Mouse (Mus musculus) myocyte (in vitro differentiated cells): ENCODE results near the gene Gtf2ird2. TPM values are rescaled to one million over a fixed set of nuclear protein-coding genes. Genes with fewer than 3 reads are reported as not detected.

Experiments used
- H3K27me3 ChIP-seq: one replicate; pipeline ENCODE4 v1.6.1; 2011; ENCODE audit not compliant: control insufficient read depth, insufficient read depth, insufficient read length
- H3K36me3 ChIP-seq: one replicate; pipeline ENCODE4 v1.6.1; 2011; ENCODE audit not compliant: control insufficient read depth, insufficient read depth
- H3K4me2 ChIP-seq: one replicate; pipeline ENCODE4 v1.6.1; 2011; ENCODE audit warnings: low read depth, control low read depth
- H3K4me3 ChIP-seq: one replicate; pipeline ENCODE4 v1.5.1; 2011; ENCODE audit warnings: mild to moderate bottlenecking, control low read depth, moderate library complexity
- H3K79me2 ChIP-seq: one replicate; pipeline ENCODE4 v1.6.1; 2011; ENCODE audit not compliant: control insufficient read depth, insufficient read depth
- H3ac ChIP-seq: one replicate; pipeline ENCODE4 v1.6.1; 2011; ENCODE audit not compliant: control insufficient read depth, insufficient read length
- CEBPB ChIP-seq: IDR thresholded peaks from 2 replicates; pipeline ENCODE4 v1.6.1; 2011; ENCODE audit warnings: mild to moderate bottlenecking, moderate library complexity; ENCODE audit not compliant: poor library complexity, insufficient read depth, severe bottlenecking
- E2F4 ChIP-seq: IDR thresholded peaks from one replicate; pipeline ENCODE4 v1.6.1; 2011; ENCODE audit warnings: mild to moderate bottlenecking, control low read depth, moderate library complexity; ENCODE audit not compliant: insufficient read depth
- MAX ChIP-seq: IDR thresholded peaks from one replicate; pipeline ENCODE4 v1.6.1; 2011; ENCODE audit warnings: low read depth, mild to moderate bottlenecking, control low read depth
- MYOD1 ChIP-seq, 3 experiments: IDR thresholded peaks; one replicate each; pipeline ENCODE4 v1.6.1; 2011; ENCODE audit warnings: control low read depth in 2 of 3, low read depth in 2 of 3, mild to moderate bottlenecking in 2 of 3, moderate library complexity in 1 of 3; ENCODE audit not compliant: insufficient read length in 2 of 3, control insufficient read depth in 1 of 3
- MYOG ChIP-seq, 3 experiments: IDR thresholded peaks; one replicate each; pipeline ENCODE4 v1.6.1; 2011; ENCODE audit warnings: control low read depth in 2 of 3, low read depth in 2 of 3, mild to moderate bottlenecking in 2 of 3; ENCODE audit not compliant: insufficient read length in 2 of 3, control insufficient read depth in 1 of 3, insufficient read depth in 1 of 3
- POLR2A ChIP-seq: IDR thresholded peaks from one replicate; pipeline ENCODE4 v1.6.1; 2011; ENCODE audit warnings: low read depth, mild to moderate bottlenecking, control low read depth, moderate library complexity; ENCODE audit not compliant: insufficient read length
- POLR2AphosphoS2 ChIP-seq: IDR thresholded peaks from one replicate; pipeline ENCODE4 v1.6.1; 2011; ENCODE audit warnings: low read depth, control low read depth; ENCODE audit not compliant: insufficient read length
- REST ChIP-seq: IDR thresholded peaks from one replicate; pipeline ENCODE4 v1.6.1; 2011; ENCODE audit warnings: mild to moderate bottlenecking, control low read depth, moderate library complexity; ENCODE audit not compliant: insufficient read depth, insufficient read length
- SRF ChIP-seq: IDR thresholded peaks from one replicate; pipeline ENCODE4 v1.6.1; 2011; ENCODE audit warnings: low read depth; ENCODE audit not compliant: control insufficient read depth, insufficient read length
- TCF12 ChIP-seq: IDR thresholded peaks from one replicate; pipeline ENCODE4 v1.6.1; 2011; ENCODE audit warnings: mild to moderate bottlenecking, control low read depth; ENCODE audit not compliant: poor library complexity, insufficient read depth, severe bottlenecking
- TCF3 ChIP-seq: IDR thresholded peaks from one replicate; pipeline ENCODE4 v1.6.1; 2011; ENCODE audit warnings: low read depth, control low read depth; ENCODE audit not compliant: insufficient read length
- USF1 ChIP-seq: IDR thresholded peaks from one replicate; pipeline ENCODE4 v1.6.1; 2011; ENCODE audit warnings: low read depth, mild to moderate bottlenecking, control low read depth, moderate library complexity
- polyA plus RNA-seq: library from polyadenylated mRNA; unstranded; fragments of >200 nt; fragmentation: generic; extraction: Trizol; gene quantifications from one replicate; pipeline ENCODE4 v1.2.1, GENCODE M21; 2012; ENCODE audit warnings: missing spikeins

Gtf2ird2 gene
- polyA plus RNA-seq, 1 experiment: 4.8 TPM

DNA sequence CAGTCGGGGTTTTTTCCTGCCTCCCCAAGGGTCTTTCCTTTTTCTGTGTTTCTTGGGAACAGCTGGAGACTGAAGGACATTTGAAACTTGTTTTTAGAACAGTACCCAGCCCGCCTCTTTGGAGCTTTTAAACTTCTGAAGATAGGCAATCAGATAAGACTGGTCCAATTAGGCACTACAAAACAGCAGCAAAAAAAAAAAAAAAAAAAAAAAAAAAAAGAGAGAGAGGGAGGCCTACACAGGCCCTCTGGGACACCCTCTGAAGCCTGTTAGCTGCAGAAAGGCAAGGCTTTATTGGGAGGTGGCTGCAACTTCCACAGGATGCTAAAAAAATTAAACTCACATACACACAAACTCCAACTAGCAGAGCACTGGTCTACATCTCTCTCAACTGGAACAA lies 82.1 kb downstream of the Gtf2ird2 start:
- H3ac ChIP-seq: no peak overlapping the region
- no peak overlapping the region for H3K4me3 ChIP-seq
- TF ChIP-seq SRF (no peak), MYOD1 (IDR thresholded peaks at IDR 0.05; ENCODE audit: control insufficient read depth in 1 of 3, insufficient read length in 2 of 3, low read depth in 2 of 3) (no peak), CEBPB (no peak), E2F4 (no peak), TCF12 (no peak), POLR2A (no peak), TCF3 (no peak), REST (no peak), MAX (no peak), MYOG (IDR thresholded peaks at IDR 0.05; ENCODE audit: control insufficient read depth in 1 of 3, insufficient read depth in 1 of 3, insufficient read length in 2 of 3, low read depth in 2 of 3) (no peak), USF1 (no peak), POLR2AphosphoS2 (no peak)
- no peaks in the 10 kb centered on the region for H3K79me2 ChIP-seq
- no peaks in the 10 kb centered on the region for H3K27me3 ChIP-seq
- no peak overlapping the region for H3K4me2 ChIP-seq
- peaks cover 39% of the 10 kb centered on the region for H3K36me3 ChIP-seq

DNA sequence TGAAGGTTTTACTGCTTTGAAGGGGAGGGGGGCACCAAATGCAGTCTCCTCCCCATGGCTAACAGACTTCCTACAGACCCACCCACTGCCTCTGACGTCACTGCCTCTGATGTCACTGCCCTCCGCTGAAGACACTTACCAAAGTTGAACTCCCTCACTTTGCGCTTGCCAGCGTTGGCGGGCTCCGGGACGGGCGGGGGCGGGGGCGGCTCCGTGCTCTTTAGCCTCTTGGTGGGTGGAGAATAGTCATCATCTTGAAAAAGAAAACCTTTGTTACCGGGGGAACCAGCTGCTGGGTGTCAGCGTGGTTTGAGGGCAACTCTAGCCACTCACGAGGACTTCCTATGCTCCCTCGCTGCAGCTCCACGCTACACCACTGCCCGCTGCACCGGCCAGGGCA lies 82.6 kb downstream of the Gtf2ird2 start:
- Histone ChIP-seq H3K4me2 (no peak overlapping the region), H3K27me3 (no peaks in the 10 kb centered on the region), H3ac (no peak overlapping the region), H3K36me3 (peaks cover 39% of the 10 kb centered on the region), H3K4me3 (no peak overlapping the region), H3K79me2 (no peaks in the 10 kb centered on the region)
- TF ChIP-seq E2F4: no peak
- no peak for TF ChIP-seq POLR2AphosphoS2
- TF ChIP-seq USF1: no peak
- no peak for TF ChIP-seq POLR2A

DNA sequence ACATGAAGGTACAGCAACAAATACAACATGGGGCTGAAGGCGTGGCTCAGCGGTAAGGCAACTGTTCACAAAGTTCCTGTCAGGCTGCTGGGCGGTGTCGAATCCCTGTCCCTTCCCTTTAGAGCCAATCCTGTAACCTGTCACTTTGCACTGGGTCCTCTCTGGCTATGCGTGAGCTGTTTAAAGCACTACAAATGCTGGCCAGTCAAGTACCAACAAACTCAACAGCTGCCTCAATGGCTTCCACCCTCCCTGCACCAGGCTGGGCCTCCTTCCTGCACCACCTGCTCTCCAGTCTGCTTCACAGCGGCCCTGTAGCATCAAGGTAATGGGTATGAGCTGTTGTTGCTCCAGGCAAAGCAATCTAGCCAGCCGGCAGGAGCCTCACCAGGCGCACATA lies 84.9 kb downstream of the Gtf2ird2 start:
- H3K36me3 ChIP-seq: peaks cover 26% of the 10 kb centered on the region
- H3K4me2 ChIP-seq: no peak overlapping the region
- TF ChIP-seq SRF (no peak), POLR2A (no peak), MYOG (IDR thresholded peaks at IDR 0.05; ENCODE audit: control insufficient read depth in 1 of 3, insufficient read depth in 1 of 3, insufficient read length in 2 of 3, low read depth in 2 of 3) (no peak), TCF12 (no peak), REST (no peak), USF1 (no peak), E2F4 (no peak), MYOD1 (IDR thresholded peaks at IDR 0.05; ENCODE audit: control insufficient read depth in 1 of 3, insufficient read length in 2 of 3, low read depth in 2 of 3) (no peak), CEBPB (no peak), TCF3 (no peak), POLR2AphosphoS2 (no peak), MAX (no peak)
- no peak overlapping the region for H3K4me3 ChIP-seq
- no peak overlapping the region for H3ac ChIP-seq
- no peaks in the 10 kb centered on the region for H3K27me3 ChIP-seq
- H3K79me2 ChIP-seq: no peaks in the 10 kb centered on the region

DNA sequence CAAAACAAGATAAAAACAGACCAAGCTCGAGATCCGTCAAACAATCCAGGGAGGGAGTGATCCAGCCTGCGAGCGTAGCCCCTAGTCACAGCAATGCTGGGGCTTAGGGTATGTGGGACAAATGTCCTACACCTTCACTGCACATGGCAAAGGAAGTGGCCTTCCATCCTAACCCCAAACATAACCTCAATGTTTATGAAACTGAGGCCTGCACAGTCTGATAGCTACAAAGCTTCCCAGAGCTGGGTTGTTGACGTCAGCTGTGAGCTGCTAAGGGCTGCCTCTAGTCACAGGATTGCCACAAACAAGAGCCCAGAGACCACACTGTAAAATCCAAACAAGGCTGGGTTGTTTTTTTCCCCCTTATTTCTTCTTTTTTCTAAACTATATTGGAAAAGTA lies 85.9 kb downstream of the Gtf2ird2 start:
- Histone ChIP-seq H3K36me3 (peaks cover 16% of the 10 kb centered on the region), H3K27me3 (no peaks in the 10 kb centered on the region), H3ac (no peak overlapping the region), H3K79me2 (no peaks in the 10 kb centered on the region), H3K4me2 (no peak overlapping the region), H3K4me3 (no peak overlapping the region)
- TF ChIP-seq USF1 (no peak), REST (no peak), TCF3 (no peak), MYOG (IDR thresholded peaks at IDR 0.05; ENCODE audit: control insufficient read depth in 1 of 3, insufficient read depth in 1 of 3, insufficient read length in 2 of 3, low read depth in 2 of 3) (no peak), MYOD1 (IDR thresholded peaks at IDR 0.05; ENCODE audit: control insufficient read depth in 1 of 3, insufficient read length in 2 of 3, low read depth in 2 of 3) (no peak), E2F4 (no peak), POLR2AphosphoS2 (no peak)

DNA sequence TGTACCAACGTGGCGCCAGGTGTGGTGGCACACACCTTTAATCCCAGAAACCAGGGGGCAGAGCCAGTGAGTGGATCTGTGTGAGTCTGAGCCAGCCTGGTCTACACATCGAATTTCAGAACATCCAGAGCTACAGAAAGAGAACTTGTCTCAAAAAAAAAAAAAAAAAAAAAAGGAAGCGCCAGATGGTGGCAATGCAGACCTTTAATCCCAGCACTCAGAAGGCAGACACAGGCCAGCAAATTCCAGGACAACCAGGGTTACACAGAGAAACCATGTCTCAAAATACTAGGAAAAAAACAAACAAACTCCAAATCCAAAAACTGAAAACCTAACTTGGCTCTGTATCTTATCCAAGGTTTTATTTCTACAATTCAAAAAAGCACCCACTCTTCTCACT lies 86.7 kb downstream of the Gtf2ird2 start:
- Histone ChIP-seq H3K4me3 (no peak overlapping the region), H3K79me2 (no peaks in the 10 kb centered on the region), H3K27me3 (no peaks in the 10 kb centered on the region), H3K36me3 (peaks cover 16% of the 10 kb centered on the region), H3ac (no peak overlapping the region), H3K4me2 (no peak overlapping the region)
- no peak for TF ChIP-seq MYOG (IDR thresholded peaks at IDR 0.05; ENCODE audit: control insufficient read depth in 1 of 3, insufficient read depth in 1 of 3, insufficient read length in 2 of 3, low read depth in 2 of 3)
